Mouse (Mus musculus): ENCODE data around the gene Cltb. TPM values are rescaled to one million over a fixed set of nuclear protein-coding genes. Genes with fewer than 3 reads are reported as not detected.

Gene Cltb
- total RNA-seq, 1 experiment, result 49.5 TPM

DNA sequence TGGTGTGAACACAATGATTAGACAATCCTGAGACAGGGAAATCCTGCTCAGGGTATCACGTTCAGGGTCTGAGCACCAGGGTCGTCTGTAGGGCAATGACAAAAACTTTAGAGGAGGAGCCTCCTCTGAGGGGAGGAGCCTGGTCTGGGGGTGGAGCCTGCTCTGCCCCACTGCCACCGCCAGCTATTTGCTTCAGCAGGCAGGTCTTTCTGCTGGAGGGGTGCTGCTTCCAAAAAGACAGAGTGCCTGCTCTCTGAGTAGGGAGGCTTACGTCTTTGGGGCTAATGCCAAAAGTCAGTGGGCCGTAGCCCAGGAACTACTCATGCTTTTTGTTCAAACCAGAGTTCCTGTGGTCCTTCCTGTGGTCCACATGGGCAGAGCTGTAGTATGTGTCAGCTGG, 42.8 kb downstream of the Cltb start:
- TF ChIP-seq ZNF384 (IDR thresholded peaks at IDR 0.05; ENCODE audit: low read depth, low read length) (no peak), CHD2 (IDR thresholded peaks at IDR 0.05; ENCODE audit: low read depth, low read length) (no peak), HCFC1 (IDR thresholded peaks at IDR 0.05; ENCODE audit: borderline replicate concordance, insufficient read depth, low read length) (no peak), ZC3H11A (IDR thresholded peaks at IDR 0.05; ENCODE audit: borderline replicate concordance, low read depth, low read length) (no peak), MAFK (IDR thresholded peaks at IDR 0.05; ENCODE audit: insufficient read depth, low read depth, low read length) (no peak)
- Histone ChIP-seq H3K27ac (ENCODE audit: insufficient read depth, low read depth, low read length, poor library complexity, severe bottlenecking) (no peak overlapping the region), H3K36me3 (ENCODE audit: control insufficient read depth, insufficient read depth, low read length, poor library complexity, severe bottlenecking) (no peaks in the 10 kb centered on the region; the same call in 1 of the 2 replicates), H3K9me3 (ENCODE audit: control insufficient read depth, insufficient read depth, low read depth, low read length) (no peaks in the 10 kb centered on the region), H3K9ac (ENCODE audit: insufficient read depth, low read depth, low read length, poor library complexity, severe bottlenecking) (no peak overlapping the region), H3K4me3 (ENCODE audit: insufficient read depth in 1 of 2, low read depth in 1 of 2, low read length in 2 of 2, poor library complexity in 1 of 2, severe bottlenecking in 1 of 2) (no peak overlapping the region), H3K4me1 (ENCODE audit: control insufficient read depth in 2 of 2, insufficient read depth in 2 of 2, low read length in 2 of 2, poor library complexity in 1 of 2) (peaks cover 10 to 15% of the 10 kb centered on the region in 2 experiments; a peak in 3 of 4 replicates)
- DNase-seq (ENCODE audit: low read depth, low spot score), result no peak
- in situ Hi-C loops (cut with MboI; ENCODE audit: low sequenced_read_pairs in 2 of 2, unreplicated experiment in 2 of 2), result no loop called here

- Histone ChIP-seq H3K27ac (ENCODE audit: insufficient read depth, low read depth, low read length, poor library complexity, severe bottlenecking) (peak overlapping the region; percentile 97), H3K4me1 (ENCODE audit: control insufficient read depth in 2 of 2, insufficient read depth in 2 of 2, low read length in 2 of 2, poor library complexity in 1 of 2) (peaks cover 10 to 15% of the 10 kb centered on the region in 2 experiments; a peak in 3 of 4 replicates), H3K9ac (ENCODE audit: insufficient read depth, low read depth, low read length, poor library complexity, severe bottlenecking) (peak overlapping the region; percentile 98), H3K4me3 (ENCODE audit: insufficient read depth in 1 of 2, low read depth in 1 of 2, low read length in 2 of 2, poor library complexity in 1 of 2, severe bottlenecking in 1 of 2) (peak overlapping the region; percentile 74 to 99), H3K9me3 (ENCODE audit: control insufficient read depth, insufficient read depth, low read depth, low read length) (no peaks in the 10 kb centered on the region), H3K36me3 (ENCODE audit: control insufficient read depth, insufficient read depth, low read length, poor library complexity, severe bottlenecking) (peaks cover 10% of the 10 kb centered on the region)
- in situ Hi-C loops (cut with MboI; ENCODE audit: low sequenced_read_pairs in 2 of 2, unreplicated experiment in 2 of 2), result no loop called here
- TF ChIP-seq ZNF384 (IDR thresholded peaks at IDR 0.05; ENCODE audit: low read depth, low read length) (no peak), CHD2 (IDR thresholded peaks at IDR 0.05; ENCODE audit: low read depth, low read length) (peak; percentile 84), MAFK (IDR thresholded peaks at IDR 0.05; ENCODE audit: insufficient read depth, low read depth, low read length) (no peak), ZC3H11A (IDR thresholded peaks at IDR 0.05; ENCODE audit: borderline replicate concordance, low read depth, low read length) (0 out of 2 replicates have a peak, but pooled peaks have one; percentile 19)
- peak; percentile 73 for DNase-seq (ENCODE audit: low read depth, low spot score)
Observed at GRCm38 (mm10) chr13:54565594-54566345, 45.4 kb downstream of the Cltb start.

- peaks cover 10 to 15% of the 10 kb centered on the region in 2 experiments; a peak in 3 of 4 replicates for H3K4me1 ChIP-seq (ENCODE audit: control insufficient read depth in 2 of 2, insufficient read depth in 2 of 2, low read length in 2 of 2, poor library complexity in 1 of 2)
- H3K27ac ChIP-seq (ENCODE audit: insufficient read depth, low read depth, low read length, poor library complexity, severe bottlenecking), result peak within 1 kb of the TSS; percentile 97
- H3K36me3 ChIP-seq (ENCODE audit: control insufficient read depth, insufficient read depth, low read length, poor library complexity, severe bottlenecking), result peaks cover 14% of the 10 kb centered on the region
- TF ChIP-seq ZNF384 (IDR thresholded peaks at IDR 0.05; ENCODE audit: low read depth, low read length) (no peak), CHD2 (IDR thresholded peaks at IDR 0.05; ENCODE audit: low read depth, low read length) (peak; percentile 99), HCFC1 (IDR thresholded peaks at IDR 0.05; ENCODE audit: borderline replicate concordance, insufficient read depth, low read length) (peak; percentile 95), MAFK (IDR thresholded peaks at IDR 0.05; ENCODE audit: insufficient read depth, low read depth, low read length) (no peak), ZC3H11A (IDR thresholded peaks at IDR 0.05; ENCODE audit: borderline replicate concordance, low read depth, low read length) (no peak)
- H3K4me3 ChIP-seq (ENCODE audit: insufficient read depth in 1 of 2, low read depth in 1 of 2, low read length in 2 of 2, poor library complexity in 1 of 2, severe bottlenecking in 1 of 2), result peak within 1 kb of the TSS; percentile 74 to 99
- H3K9ac ChIP-seq (ENCODE audit: insufficient read depth, low read depth, low read length, poor library complexity, severe bottlenecking), result peak within 1 kb of the TSS; percentile 98
- in situ Hi-C loops (cut with MboI; ENCODE audit: low sequenced_read_pairs in 2 of 2, unreplicated experiment in 2 of 2), result no loop called here
- peak; percentile 89 for DNase-seq (ENCODE audit: low read depth, low spot score)
- H3K9me3 ChIP-seq (ENCODE audit: control insufficient read depth, insufficient read depth, low read depth, low read length), result no peaks in the 10 kb centered on the region
Observed at GRCm38 (mm10) chr13:54565201-54565581, 46.0 kb downstream of the Cltb start, which contains the start of gene 4833439L19Rik. Gene 4833439L19Rik (minus strand): TSS chr13:54565435.

GRCm38 (mm10) chr13:54564232-54565200, 46.6 kb downstream of the Cltb start:
- Histone ChIP-seq H3K9me3 (ENCODE audit: control insufficient read depth, insufficient read depth, low read depth, low read length) (no peaks in the 10 kb centered on the region), H3K9ac (ENCODE audit: insufficient read depth, low read depth, low read length, poor library complexity, severe bottlenecking) (peak overlapping the region; percentile 98), H3K36me3 (ENCODE audit: control insufficient read depth, insufficient read depth, low read length, poor library complexity, severe bottlenecking) (peaks cover 18% of the 10 kb centered on the region), H3K4me3 (ENCODE audit: insufficient read depth in 1 of 2, low read depth in 1 of 2, low read length in 2 of 2, poor library complexity in 1 of 2, severe bottlenecking in 1 of 2) (peak overlapping the region; percentile 74 to 99), H3K4me1 (ENCODE audit: control insufficient read depth in 2 of 2, insufficient read depth in 2 of 2, low read length in 2 of 2, poor library complexity in 1 of 2) (peaks cover 10 to 15% of the 10 kb centered on the region in 2 experiments; a peak in 3 of 4 replicates), H3K27ac (ENCODE audit: insufficient read depth, low read depth, low read length, poor library complexity, severe bottlenecking) (peak overlapping the region; percentile 72)
- no peak for TF ChIP-seq HCFC1 (IDR thresholded peaks at IDR 0.05; ENCODE audit: borderline replicate concordance, insufficient read depth, low read length)
- no peak for TF ChIP-seq ZNF384 (IDR thresholded peaks at IDR 0.05; ENCODE audit: low read depth, low read length)
- no peak for TF ChIP-seq ZC3H11A (IDR thresholded peaks at IDR 0.05; ENCODE audit: borderline replicate concordance, low read depth, low read length)
- TF ChIP-seq CHD2 (IDR thresholded peaks at IDR 0.05; ENCODE audit: low read depth, low read length), result no peak
- no peak for TF ChIP-seq MAFK (IDR thresholded peaks at IDR 0.05; ENCODE audit: insufficient read depth, low read depth, low read length)
- in situ Hi-C loops (cut with MboI; ENCODE audit: low sequenced_read_pairs in 2 of 2, unreplicated experiment in 2 of 2), result no loop called here
- no peak for DNase-seq (ENCODE audit: low read depth, low spot score)

Data from ES-E14 (cell line).